Comparison of ENCODE assay signal across 19 mouse cellular contexts in the genomic region with DNA sequence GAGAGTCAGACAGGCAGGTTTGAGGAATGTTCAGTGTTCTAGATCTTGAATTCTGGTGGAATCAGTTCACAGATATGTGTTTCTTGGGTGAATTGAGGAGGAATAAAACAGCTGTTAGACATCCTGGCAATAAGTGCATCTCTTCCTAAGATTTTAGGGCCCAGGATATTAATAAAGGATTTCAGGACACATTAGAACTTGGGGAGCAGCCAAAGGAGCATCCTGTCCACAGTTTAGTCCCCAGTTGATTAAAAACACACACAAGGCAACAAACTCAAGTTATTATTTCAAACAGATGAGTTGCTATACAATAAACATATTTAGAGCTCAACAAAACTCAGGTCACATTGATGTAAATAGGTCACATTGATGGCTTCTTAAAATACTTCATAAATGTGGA.
A peak's percentile ranks its signal among the peaks of the same experiment; 100 is the strongest.
DNase-seq lines count a peak whose midpoint lies in the region; ATAC-seq and TF ChIP-seq lines count a peak whose summit lies in the region.
"Had no signal": no experiment of that assay in that cellular context is flagged by ENCODE, and none has a peak within 500 bp of the region (broad histone marks: within the 10 kb centered on the region; RNA-seq: fewer than 3 reads in every experiment).

No protein-coding gene starts in this region.

- no peaks in the 10 kb centered on the region for H3K9me3 ChIP-seq in embryonic facial prominence, embryonic 14.5 days (ENCODE audit: control insufficient read depth, low read length)
- no peaks in the 10 kb centered on the region for H3K9me3 ChIP-seq in embryonic facial prominence, embryonic 10.5 days
- H3K9me3 ChIP-seq in lung, embryonic 14.5 days (ENCODE audit: low read depth, low read length), result no peaks in the 10 kb centered on the region
- no peaks in the 10 kb centered on the region for H3K9me3 ChIP-seq in stomach, embryonic 15.5 days
- H3K9me3 ChIP-seq: forebrain, embryonic 15.5 days; midbrain, embryonic 13.5 days; neural tube, embryonic 12.5 days had no signal

- H3K27me3 ChIP-seq in embryonic facial prominence, embryonic 14.5 days (replicated peaks; ENCODE audit: control insufficient read depth, insufficient read depth, low read length), result no peaks in the 10 kb centered on the region
- H3K27me3 ChIP-seq in embryonic facial prominence, embryonic 10.5 days (replicated peaks; ENCODE audit: low read depth, poor library complexity, severe bottlenecking), result no peaks in the 10 kb centered on the region
- no peaks in the 10 kb centered on the region for H3K27me3 ChIP-seq in lung, embryonic 14.5 days (ENCODE audit: insufficient read depth, low read length)
- no peaks in the 10 kb centered on the region for H3K27me3 ChIP-seq in stomach, embryonic 15.5 days (replicated peaks)
- H3K27me3 ChIP-seq: forebrain, embryonic 15.5 days; midbrain, embryonic 13.5 days; neural tube, embryonic 12.5 days had no signal

- H3K9ac ChIP-seq in embryonic facial prominence, embryonic 14.5 days (ENCODE audit: low read depth, low read length), result no peak overlapping the region
- H3K9ac ChIP-seq in lung, embryonic 14.5 days, result no peak overlapping the region
- no peak overlapping the region for H3K9ac ChIP-seq in stomach, embryonic 15.5 days
- H3K9ac ChIP-seq: forebrain, embryonic 15.5 days; hindbrain, embryonic 14.5 days; liver, embryonic 14.5 days; midbrain, embryonic 13.5 days; neural tube, embryonic 12.5 days had no signal

- H3K36me3 ChIP-seq in embryonic facial prominence, embryonic 14.5 days (ENCODE audit: control insufficient read depth, insufficient read depth, low read length), result peaks cover 42% of the 10 kb centered on the region
- peaks cover 9% of the 10 kb centered on the region for H3K36me3 ChIP-seq in embryonic facial prominence, embryonic 10.5 days (replicated peaks)
- H3K36me3 ChIP-seq in lung, embryonic 14.5 days (ENCODE audit: insufficient read depth), result peaks cover 40% of the 10 kb centered on the region
- peaks cover 8% of the 10 kb centered on the region; the same call in 1 of the 2 replicates for H3K36me3 ChIP-seq in stomach, embryonic 15.5 days
- H3K36me3 ChIP-seq: forebrain, embryonic 15.5 days; midbrain, embryonic 13.5 days; neural tube, embryonic 12.5 days had no signal

- intact Hi-C loops in heart, postnatal 36 days (cut with DNase I), result no loop called here

- H3K4me3 ChIP-seq in embryonic facial prominence, embryonic 14.5 days (ENCODE audit: low read depth, low read length), result no peak overlapping the region
- H3K4me3 ChIP-seq in embryonic facial prominence, embryonic 10.5 days, result no peak overlapping the region
- no peak overlapping the region for H3K4me3 ChIP-seq in lung, embryonic 14.5 days (ENCODE audit: low read depth, low read length)
- no peak overlapping the region for H3K4me3 ChIP-seq in stomach, embryonic 15.5 days (replicated peaks)
- H3K4me3 ChIP-seq: forebrain, embryonic 15.5 days; midbrain, embryonic 13.5 days; neural tube, embryonic 12.5 days had no signal

- peak; percentile 53 for DNase-seq in embryonic facial prominence, embryonic 14.5 days (ENCODE audit: low spot score)
- no peak for DNase-seq in embryonic facial prominence, embryonic 10.5 days (ENCODE audit: low spot score)
- DNase-seq in heart, adult 9 months (ENCODE audit: low spot score in 2 of 2), result peak; percentile 10 to 17
- DNase-seq in heart, postnatal 36 days, result no peak
- DNase-seq in lung, embryonic 14.5 days, result peak; percentile 7
- no peak for DNase-seq in lung, adult 18-20 months
- no peak for DNase-seq in cerebellum, adult 11 months
- DNase-seq: adrenal gland, adult 2 months; cerebellum, adult 9-10 months; left cerebral cortex, postnatal 4 days; lung, postnatal 14 days had no signal

- ATAC-seq in embryonic facial prominence, embryonic 14.5 days (ENCODE audit: low read depth), result no peak
- no peak for ATAC-seq in lung, embryonic 14.5 days (ENCODE audit: insufficient read depth)
- ATAC-seq in stomach, embryonic 15.5 days (ENCODE audit: insufficient read depth, low FRiP score, low read depth), result no peak
- ATAC-seq: forebrain, embryonic 15.5 days; intestine, embryonic 16.5 days; midbrain, embryonic 13.5 days had no signal

- TF ChIP-seq CTCF in lung, embryonic 14.5 days (IDR thresholded peaks at IDR 0.05; ENCODE audit: low read depth), result no peak

- no peaks in the 10 kb centered on the region for H3K4me1 ChIP-seq in embryonic facial prominence, embryonic 14.5 days (ENCODE audit: control insufficient read depth, insufficient read depth, low read length)
- H3K4me1 ChIP-seq in embryonic facial prominence, embryonic 10.5 days, result no peaks in the 10 kb centered on the region
- no peaks in the 10 kb centered on the region for H3K4me1 ChIP-seq in lung, embryonic 14.5 days (ENCODE audit: insufficient read depth)
- no peaks in the 10 kb centered on the region for H3K4me1 ChIP-seq in stomach, embryonic 15.5 days
- H3K4me1 ChIP-seq: forebrain, embryonic 15.5 days; midbrain, embryonic 13.5 days; neural tube, embryonic 12.5 days had no signal

- H3K4me2 ChIP-seq in embryonic facial prominence, embryonic 14.5 days (ENCODE audit: low read depth, low read length), result no peak overlapping the region
- no peak overlapping the region for H3K4me2 ChIP-seq in lung, embryonic 14.5 days
- H3K4me2 ChIP-seq in stomach, embryonic 15.5 days, result no peak overlapping the region
- H3K4me2 ChIP-seq: forebrain, embryonic 15.5 days; heart, embryonic 11.5 days; hindbrain, embryonic 14.5 days; midbrain, embryonic 13.5 days; neural tube, embryonic 12.5 days had no signal

- no peak overlapping the region for H3K27ac ChIP-seq in embryonic facial prominence, embryonic 14.5 days (replicated peaks; ENCODE audit: low read depth, low read length)
- no peak overlapping the region for H3K27ac ChIP-seq in embryonic facial prominence, embryonic 10.5 days (replicated peaks)
- H3K27ac ChIP-seq in lung, embryonic 14.5 days (ENCODE audit: low read depth), result peak overlapping the region; percentile 12; the same call in 1 of the 2 replicates
- H3K27ac ChIP-seq in stomach, embryonic 15.5 days, result peak overlapping the region; percentile 57; the same call in 1 of the 2 replicates
- H3K27ac ChIP-seq: forebrain, embryonic 15.5 days; hindbrain, embryonic 14.5 days; liver, embryonic 14.5 days; midbrain, embryonic 13.5 days; neural tube, embryonic 12.5 days had no signal

Comparison
In these comparisons a context has a peak if more than half of its experiments do, and no peak if none do; other contexts are left out.
1. DNase-seq: peak in embryonic facial prominence, embryonic 14.5 days (single experiment), heart, adult 9 months (2 of 2) and lung, embryonic 14.5 days (single experiment); none in embryonic facial prominence, embryonic 10.5 days (single experiment), heart, postnatal 36 days (0 of 2), lung, adult 18-20 months (0 of 2) and cerebellum, adult 11 months (single experiment).
2. H3K27ac ChIP-seq: peak in lung, embryonic 14.5 days (single experiment) and stomach, embryonic 15.5 days (single experiment); none in embryonic facial prominence, embryonic 14.5 days (single experiment) and embryonic facial prominence, embryonic 10.5 days (single experiment).